Mouse (Mus musculus): ENCODE measurements at regions not wholly inside any gene's neighbourhood (a gene's known extent, or its start where the extent isn't known, plus 50 kb on each side); places are given as distances from the start of the nearest gene placed in this dataset.

DNA sequence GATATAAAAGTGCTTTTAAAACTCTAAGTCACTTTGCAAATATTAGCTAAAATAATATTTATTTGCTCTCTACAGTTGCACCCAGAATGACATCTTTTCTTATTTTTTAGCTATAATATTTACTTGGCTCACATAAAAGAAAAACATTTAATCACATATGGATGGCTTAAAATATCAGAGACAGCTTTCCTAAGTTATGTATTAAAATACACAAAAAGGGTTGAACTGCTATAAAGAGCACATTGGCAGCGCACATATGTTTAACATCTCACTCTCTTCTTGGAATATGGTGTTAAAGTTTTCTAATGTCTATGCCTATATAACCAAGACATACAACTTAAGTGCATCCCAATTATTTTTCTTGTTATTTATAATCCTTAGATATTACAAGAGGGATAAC lies 348.0 kb upstream of the Thbs1 start:
- no peak for TF ChIP-seq CTCF (IDR thresholded peaks at IDR 0.05; ENCODE audit: extremely low read depth, insufficient read length, insufficient replicate concordance, low read depth, low read length)
- no peak for TF ChIP-seq POLR2A (IDR thresholded peaks at IDR 0.05; ENCODE audit: low read depth, low read length)

Data from small intestine, adult 2 months (tissue).